Mouse (Mus musculus) cortical plate, adult 2 months (tissue): ENCODE measurements around the gene Ube2o. TPM values are rescaled to one million over a fixed set of nuclear protein-coding genes. Genes with fewer than 3 reads are reported as not detected.
A peak's percentile ranks its signal among the peaks of the same experiment; 100 is the strongest.

Experiments
- H3K27ac ChIP-seq: fragments of 200-500 bp; 2 replicates; pipeline ENCODE4 v1.5.1; 2012; ENCODE audit warnings: low read length, control low read depth, inconsistent platforms; ENCODE audit not compliant: insufficient read depth
- H3K4me1 ChIP-seq: fragments of 200-500 bp; 2 replicates; pipeline ENCODE4 v1.6.1; 2011; ENCODE audit warnings: low read length; ENCODE audit not compliant: control insufficient read depth, insufficient read depth
- H3K4me3 ChIP-seq: fragments of 200-500 bp; 2 replicates; pipeline ENCODE4 v1.5.1; 2011; ENCODE audit warnings: mild to moderate bottlenecking, low read length, control low read depth; ENCODE audit not compliant: insufficient read depth
- CTCF ChIP-seq: fragments of 200-500 bp; IDR thresholded peaks from 2 replicates; pipeline ENCODE4 v1.5.1; 2011; ENCODE audit warnings: mild to moderate bottlenecking, control low read depth, low read length; ENCODE audit not compliant: insufficient read depth; ENCODE audit errors: extremely low read depth
- POLR2A ChIP-seq: fragments of 200-500 bp; IDR thresholded peaks from 2 replicates; pipeline ENCODE4 v1.6.1; 2011; ENCODE audit warnings: mild to moderate bottlenecking, low read length, control low read depth; ENCODE audit not compliant: insufficient read depth; ENCODE audit errors: extremely low read depth
- polyA plus RNA-seq: library from polyadenylated mRNA; depleted of rRNA; stranded (reverse); fragments of >200 nt; gene quantifications from 2 replicates; pipeline ENCODE4 v1.2.3, GENCODE M21; 2012

Gene Ube2o
- polyA plus RNA-seq, 1 experiment, result 88.6 TPM

DNA sequence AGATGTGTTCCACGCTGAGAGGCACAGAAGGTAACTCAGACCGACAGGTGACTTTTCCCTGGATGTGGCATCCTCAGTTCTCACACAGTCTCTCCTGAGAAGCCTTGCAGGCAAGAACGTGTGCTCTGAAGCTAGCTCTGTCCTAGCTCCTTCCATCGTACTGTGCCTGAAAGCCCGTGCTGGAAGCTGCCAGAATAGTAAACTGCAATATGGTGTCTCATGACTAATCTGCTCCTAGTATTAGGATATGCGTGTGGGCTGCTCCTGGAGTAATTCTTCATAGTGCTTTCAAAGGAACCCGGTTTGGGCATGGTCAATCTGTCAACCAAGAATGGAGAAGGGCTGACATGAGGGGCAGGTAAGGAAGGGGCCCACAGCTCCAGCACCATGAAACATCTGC lies 10.4 kb downstream of the Ube2o start:
- Histone ChIP-seq H3K4me3 (no peak overlapping the region), H3K4me1 (peaks cover 23% of the 10 kb centered on the region), H3K27ac (no peak overlapping the region)
- TF ChIP-seq CTCF (no peak), POLR2A (no peak)

DNA sequence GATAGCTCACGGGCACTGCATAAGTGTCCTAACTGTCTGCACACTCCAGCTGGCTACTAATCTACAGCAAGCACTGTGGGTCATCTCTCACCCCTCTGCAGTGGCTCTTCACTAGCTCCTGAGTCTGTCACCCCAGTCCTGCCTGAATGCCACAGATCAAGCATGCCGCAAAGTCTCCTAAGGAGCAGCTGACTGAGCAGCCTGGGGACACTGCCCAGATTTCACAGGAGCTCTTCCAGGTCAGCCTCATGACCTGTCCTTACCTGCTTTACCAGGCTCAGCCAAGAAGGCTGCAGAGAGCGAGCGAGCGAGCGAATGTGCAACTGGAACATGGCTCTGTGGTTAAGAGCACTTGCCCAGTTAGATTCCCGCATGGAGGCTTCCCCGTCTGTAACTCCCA lies 13.7 kb downstream of the Ube2o start:
- TF ChIP-seq POLR2A (no peak), CTCF (no peak)
- Histone ChIP-seq H3K4me3 (no peak overlapping the region), H3K4me1 (peaks cover 15% of the 10 kb centered on the region), H3K27ac (no peak overlapping the region)

DNA sequence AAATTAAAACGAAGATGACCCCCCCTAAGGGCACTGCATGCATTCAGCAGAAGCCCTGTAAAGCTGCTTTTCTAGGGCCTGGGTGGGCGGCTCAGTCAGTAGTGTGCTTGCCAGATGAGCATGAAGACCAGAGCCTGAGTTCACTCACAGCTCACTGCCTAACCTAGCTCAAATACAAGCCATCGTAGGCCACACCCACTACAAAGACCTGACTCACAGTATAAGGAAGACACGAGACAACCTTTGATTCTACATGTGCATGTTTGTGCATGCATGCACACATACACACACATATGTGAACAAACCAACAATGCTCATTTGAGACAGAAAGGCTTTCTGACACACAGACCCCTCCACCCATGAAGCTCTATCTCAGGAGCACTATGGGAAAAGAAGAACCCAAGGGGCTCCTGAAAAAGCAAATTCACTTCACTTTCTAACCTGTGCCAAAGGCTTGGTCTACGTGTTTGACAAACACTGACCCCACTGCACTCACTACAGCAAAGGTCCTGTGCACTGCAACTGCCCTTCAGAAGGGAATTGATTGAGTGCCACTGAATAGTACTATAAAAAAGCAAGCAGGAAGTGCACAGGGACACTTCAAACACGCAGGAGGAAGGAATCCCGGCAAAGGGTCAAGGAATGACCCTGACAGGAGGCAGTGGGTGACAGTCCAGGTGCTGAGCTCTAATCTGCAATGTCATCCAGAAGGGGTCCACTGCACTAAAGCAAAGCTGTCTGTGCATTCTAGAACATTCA lies 15.8 kb downstream of the Ube2o start:
- no peak overlapping the region for H3K27ac ChIP-seq
- no peak overlapping the region for H3K4me3 ChIP-seq
- peaks cover under 1% of the 10 kb centered on the region; the same call in 1 of the 2 replicates for H3K4me1 ChIP-seq
- TF ChIP-seq CTCF, result no peak
- TF ChIP-seq POLR2A, result no peak

DNA sequence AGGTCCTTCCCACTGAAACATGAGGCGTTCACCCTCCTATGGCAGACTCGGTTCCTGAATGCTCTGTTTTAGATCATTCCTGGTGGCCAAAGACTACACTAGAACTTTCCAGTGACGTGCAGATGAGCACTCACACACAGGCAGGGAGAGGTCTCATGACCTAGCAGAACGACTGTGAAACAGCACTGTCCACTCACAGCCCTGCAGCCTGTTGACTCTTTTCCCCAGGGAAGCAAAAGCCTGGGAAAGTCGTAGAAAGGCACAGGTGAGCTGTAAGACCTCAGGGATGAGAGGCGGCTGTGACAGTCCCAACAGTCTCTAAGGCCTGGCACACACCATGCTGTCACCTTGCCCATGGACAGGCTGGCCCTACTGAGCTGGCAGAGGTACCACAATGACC lies 24.9 kb downstream of the Ube2o start:
- TF ChIP-seq POLR2A, result no peak
- TF ChIP-seq CTCF, result no peak
- peaks cover 22% of the 10 kb centered on the region for H3K4me1 ChIP-seq
- H3K4me3 ChIP-seq, result no peak overlapping the region
- no peak overlapping the region for H3K27ac ChIP-seq

DNA sequence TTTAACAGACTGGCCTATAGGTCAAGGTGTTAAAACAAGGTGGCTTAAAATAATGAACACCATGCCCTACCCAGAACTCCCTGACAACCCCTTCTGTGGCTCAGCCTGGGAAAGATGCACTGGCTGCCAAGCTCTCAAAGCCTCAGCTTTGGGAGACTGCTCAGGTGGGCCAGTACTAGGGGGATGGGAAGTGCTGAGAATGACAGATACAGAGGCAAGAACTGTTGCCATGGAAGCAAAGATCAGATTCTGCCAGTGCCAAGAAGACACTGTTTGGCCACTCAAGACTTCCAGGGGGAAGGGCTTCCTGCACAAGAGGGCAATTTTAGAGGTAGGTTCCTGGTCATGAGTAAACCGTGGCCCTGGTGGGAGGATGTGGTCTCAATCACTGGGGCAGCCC lies 25.7 kb downstream of the Ube2o start:
- Histone ChIP-seq H3K4me1 (peaks cover 28% of the 10 kb centered on the region), H3K27ac (no peak overlapping the region)

DNA sequence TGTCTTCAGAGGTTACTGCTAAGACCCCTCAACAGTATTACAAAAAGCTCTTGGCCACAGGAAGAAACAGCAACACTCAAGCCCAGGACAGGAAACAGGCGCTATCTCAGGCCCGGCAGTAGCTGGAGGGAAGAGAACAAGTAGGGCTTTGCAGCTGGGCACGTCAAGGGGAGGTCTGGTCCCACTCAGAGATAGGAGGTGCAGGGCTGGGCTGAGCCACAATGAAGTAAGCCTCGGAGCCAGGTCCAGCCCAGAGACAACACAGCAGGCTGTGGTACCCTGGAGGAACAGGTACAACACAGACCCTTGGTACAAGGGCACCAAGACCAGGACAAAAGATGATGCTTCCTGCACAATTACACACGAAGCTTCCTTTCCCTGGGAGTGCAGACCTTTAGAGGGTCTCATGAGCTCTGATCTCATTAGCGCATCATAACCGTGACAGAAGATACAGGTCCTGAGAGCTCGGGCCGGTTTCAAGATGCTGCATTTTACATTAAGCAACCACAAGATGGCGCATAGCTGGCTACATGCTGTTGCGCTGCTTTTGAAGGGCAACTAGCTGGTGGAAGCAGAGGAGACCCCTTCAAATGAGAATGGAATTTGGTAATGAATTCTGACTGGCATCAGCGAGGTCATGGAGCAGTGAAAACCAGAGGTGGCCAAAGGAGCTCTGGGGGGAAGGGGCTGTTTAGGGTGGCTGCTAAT lies 26.9 kb downstream of the Ube2o start:
- Histone ChIP-seq H3K27ac (no peak overlapping the region), H3K4me1 (peaks cover 28% of the 10 kb centered on the region), H3K4me3 (no peak overlapping the region)
- no peak for TF ChIP-seq POLR2A
- peak; percentile 75 for TF ChIP-seq CTCF

More for the DNA sequence above, 25.7 kb downstream of the Ube2o start:
- no peak for TF ChIP-seq CTCF
- TF ChIP-seq POLR2A, result no peak
- H3K4me3 ChIP-seq, result no peak overlapping the region

DNA sequence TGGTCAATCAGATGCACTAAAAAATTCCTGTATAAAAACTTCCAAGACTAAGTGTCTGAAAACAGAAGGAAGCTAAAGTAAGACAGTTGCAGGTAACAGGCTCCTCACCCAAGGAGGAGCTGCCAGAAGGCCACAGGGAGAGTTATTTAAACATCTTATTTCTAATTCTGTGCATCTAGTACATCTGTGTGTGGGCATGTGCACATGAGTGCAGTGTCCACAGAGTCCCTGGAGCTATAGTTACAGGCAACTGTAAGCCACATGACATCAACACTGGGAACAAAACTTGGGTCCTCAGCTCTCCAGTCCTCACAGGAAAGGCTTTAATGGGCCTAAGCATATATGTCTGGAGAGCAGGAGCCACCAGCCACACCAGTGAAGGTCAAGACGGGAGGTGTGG lies 29.1 kb downstream of the Ube2o start:
- no peak for TF ChIP-seq CTCF
- no peak for TF ChIP-seq POLR2A
- Histone ChIP-seq H3K27ac (no peak overlapping the region), H3K4me3 (no peak overlapping the region), H3K4me1 (peaks cover 30% of the 10 kb centered on the region)

DNA sequence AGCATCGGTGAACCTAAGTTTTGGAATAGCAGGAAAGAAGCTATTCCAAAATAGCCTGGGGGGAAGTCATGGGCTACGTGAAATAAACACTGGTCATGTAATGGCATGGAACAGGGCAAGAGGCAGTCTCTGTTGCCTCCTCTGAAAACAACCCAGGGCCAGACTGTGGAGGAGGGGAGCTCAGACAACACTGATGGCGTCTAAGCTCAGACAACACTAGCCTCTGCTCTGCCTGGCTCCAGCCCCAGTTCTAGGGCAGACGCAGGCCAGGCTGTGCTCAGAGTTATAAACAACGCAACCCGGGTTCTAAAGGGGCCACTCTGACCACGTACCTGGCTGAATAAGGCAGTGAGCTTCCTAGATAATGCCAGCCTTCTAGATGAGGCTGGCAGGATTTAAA lies 30.5 kb downstream of the Ube2o start:
- Histone ChIP-seq H3K4me1 (peaks cover 26% of the 10 kb centered on the region), H3K27ac (no peak overlapping the region), H3K4me3 (no peak overlapping the region)
- TF ChIP-seq POLR2A (no peak), CTCF (no peak)

DNA sequence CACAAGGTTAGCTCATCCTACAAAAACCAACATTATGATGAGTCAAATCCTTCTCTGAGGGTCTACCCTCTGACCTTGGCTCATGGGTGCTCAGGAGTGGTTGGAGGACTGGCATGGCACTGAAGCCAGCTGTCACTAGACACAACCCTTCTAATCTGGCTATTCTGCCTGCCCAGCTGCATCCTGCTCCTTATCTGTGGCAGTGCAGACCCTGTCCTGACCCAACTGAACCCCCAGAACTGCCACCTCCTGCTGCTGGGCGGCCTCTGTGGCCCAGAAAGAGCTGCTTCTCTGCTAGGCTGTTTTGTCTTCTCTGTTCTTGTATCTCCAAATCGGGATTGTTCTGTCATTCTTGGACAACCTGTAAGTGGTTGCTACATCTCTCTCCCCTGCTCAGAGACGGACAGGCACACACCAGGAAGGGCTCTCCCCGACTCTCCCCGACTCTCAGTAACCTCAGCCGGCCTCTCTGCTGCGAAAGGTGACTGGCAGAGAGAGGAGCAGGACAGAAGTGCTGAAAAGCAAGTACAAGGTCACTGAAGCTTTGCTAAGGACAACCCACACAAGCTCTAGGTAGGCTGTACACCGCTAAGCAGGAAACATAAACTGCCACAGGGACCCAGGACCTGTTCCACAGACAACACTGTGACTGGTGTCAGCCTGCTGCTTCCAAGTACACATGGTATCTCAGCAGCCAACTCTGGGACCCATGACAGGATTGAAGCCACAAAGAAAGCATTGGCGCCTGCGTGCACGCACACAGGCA lies 31.8 kb downstream of the Ube2o start:
- peaks cover 22% of the 10 kb centered on the region for H3K4me1 ChIP-seq
- no peak for TF ChIP-seq CTCF
- TF ChIP-seq POLR2A, result no peak

DNA sequence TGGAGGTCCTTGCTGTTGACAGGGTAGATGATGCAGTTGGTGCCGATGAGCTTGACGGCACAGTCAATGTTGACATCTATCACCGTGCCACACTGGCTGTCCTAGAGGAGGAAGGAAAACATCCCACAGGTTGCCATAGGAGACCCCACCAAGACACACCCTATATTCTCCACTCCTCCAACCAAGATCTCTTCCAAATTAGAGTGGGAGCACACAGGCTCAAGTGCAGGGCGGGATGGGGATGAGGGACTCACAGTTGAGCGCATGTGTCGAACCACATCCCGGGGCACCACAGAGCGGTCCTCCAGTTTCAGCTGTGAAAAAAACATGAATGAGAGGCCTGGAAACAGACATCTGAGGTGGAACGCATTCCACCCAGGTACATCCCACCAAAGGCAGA lies 32.5 kb downstream of the Ube2o start:
- no peak for TF ChIP-seq POLR2A
- TF ChIP-seq CTCF, result no peak
- Histone ChIP-seq H3K27ac (no peak overlapping the region), H3K4me3 (no peak overlapping the region), H3K4me1 (peaks cover 21% of the 10 kb centered on the region)

More for the DNA sequence above, 31.8 kb downstream of the Ube2o start:
- Histone ChIP-seq H3K4me3 (no peak overlapping the region), H3K27ac (no peak overlapping the region)
